Mouse (Mus musculus): ENCODE measurements around the gene Serpina3k. TPM values are rescaled to one million over a fixed set of nuclear protein-coding genes. Genes with fewer than 3 reads are reported as not detected.
"Not testable (repeated sequence)": the region's sequence is repeated elsewhere in the genome, so short reads cannot be mapped to it uniquely, and the experiment has no call there.

Gene Serpina3k
- polyA plus RNA-seq, 1 experiment from 2014 or later: not detected

DNA sequence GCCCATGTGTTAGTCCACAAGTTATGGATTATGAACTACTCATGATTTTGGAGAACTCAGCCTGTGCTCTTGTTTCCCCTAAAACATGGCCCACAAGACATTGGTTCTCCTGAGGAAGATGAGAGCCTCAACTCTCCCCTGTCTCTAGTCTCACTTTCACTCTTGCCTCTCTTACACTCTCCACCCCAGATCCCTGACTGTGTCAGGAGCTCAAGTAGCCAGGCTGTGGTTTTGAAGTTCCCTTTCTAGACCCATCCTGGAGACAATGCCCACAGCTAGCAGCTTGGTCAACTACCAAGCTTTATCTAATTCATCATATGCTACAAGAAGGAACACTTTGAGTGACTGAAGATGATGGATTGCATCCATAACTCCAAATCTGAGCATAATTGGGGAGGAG, 4.2 kb downstream of the Serpina3k start:
- H3K27me3 ChIP-seq (replicated peaks; ENCODE audit: control insufficient read depth, insufficient read depth, low read length); H3K9me3 ChIP-seq (ENCODE audit: control insufficient read depth, low read length); ATAC-seq: not testable (repeated sequence)

DNA sequence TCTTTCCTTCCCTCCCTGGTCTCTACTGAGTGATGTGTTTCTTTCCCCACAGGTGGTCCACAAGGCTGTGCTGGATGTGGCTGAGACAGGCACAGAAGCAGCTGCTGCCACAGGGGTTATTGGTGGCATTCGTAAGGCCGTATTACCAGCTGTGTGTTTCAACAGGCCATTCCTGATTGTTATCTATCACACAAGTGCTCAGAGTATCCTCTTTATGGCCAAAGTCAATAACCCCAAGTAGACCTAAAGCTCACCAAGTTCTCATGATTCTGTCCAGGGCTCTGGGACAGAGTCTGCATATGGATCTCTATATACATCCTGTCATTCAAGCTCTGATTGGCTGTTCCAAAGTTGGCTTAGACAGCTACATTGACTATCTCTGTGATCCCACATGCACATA, 6.9 kb downstream of the Serpina3k start:
- H3K4me3 ChIP-seq (ENCODE audit: low read length): no peak overlapping the region
- no peak for ATAC-seq
- 70% methylated on average over 2 of the region's 2 CpGs for WGBS
- no peak overlapping the region for H3K27ac ChIP-seq (ENCODE audit: low read length)
- H3K27me3 ChIP-seq (replicated peaks; ENCODE audit: control insufficient read depth, insufficient read depth, low read length): no peaks in the 10 kb centered on the region
- H3K9ac ChIP-seq (ENCODE audit: low read depth, low read length): no peak overlapping the region
- H3K4me1 ChIP-seq (ENCODE audit: control insufficient read depth, insufficient read depth, low read length): no peaks in the 10 kb centered on the region
- no peaks in the 10 kb centered on the region for H3K36me3 ChIP-seq (ENCODE audit: control insufficient read depth, insufficient read depth, low read length)
- H3K9me3 ChIP-seq (ENCODE audit: control insufficient read depth, low read length): no peaks in the 10 kb centered on the region
- no peak overlapping the region for H3K4me2 ChIP-seq (ENCODE audit: low read depth, low read length)

More for the DNA sequence above, 4.2 kb downstream of the Serpina3k start:
- H3K4me2 ChIP-seq (ENCODE audit: low read depth, low read length); H3K9ac ChIP-seq (ENCODE audit: low read depth, low read length); H3K36me3 ChIP-seq (ENCODE audit: control insufficient read depth, insufficient read depth, low read length); H3K4me3 ChIP-seq (ENCODE audit: low read length); H3K4me1 ChIP-seq (ENCODE audit: control insufficient read depth, insufficient read depth, low read length); H3K27ac ChIP-seq (ENCODE audit: low read length): not testable (repeated sequence)

DNA sequence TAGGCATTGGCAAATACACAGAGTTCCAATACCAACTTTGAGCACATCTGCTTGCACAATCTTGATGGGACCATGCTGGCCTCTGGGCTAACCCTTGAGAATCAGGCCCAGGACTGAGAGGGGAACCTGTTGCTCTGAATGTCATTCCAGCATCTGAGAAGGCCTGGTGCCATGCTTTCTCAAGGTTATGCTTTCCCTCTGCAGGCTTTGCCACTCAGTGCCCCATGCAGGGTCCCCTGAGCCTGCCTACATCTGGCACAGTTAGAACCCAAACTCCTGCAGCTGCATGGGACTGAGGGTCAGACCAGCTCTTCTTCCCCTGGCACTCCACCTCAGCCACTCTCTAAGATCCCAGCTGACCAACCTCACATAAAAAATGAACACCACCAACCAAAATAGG, 7.4 kb downstream of the Serpina3k start:
- no peak overlapping the region for H3K9ac ChIP-seq (ENCODE audit: low read depth, low read length)
- no peak overlapping the region for H3K4me2 ChIP-seq (ENCODE audit: low read depth, low read length)
- no peaks in the 10 kb centered on the region for H3K4me1 ChIP-seq (ENCODE audit: control insufficient read depth, insufficient read depth, low read length)
- no peaks in the 10 kb centered on the region for H3K27me3 ChIP-seq (replicated peaks; ENCODE audit: control insufficient read depth, insufficient read depth, low read length)
- no peaks in the 10 kb centered on the region for H3K36me3 ChIP-seq (ENCODE audit: control insufficient read depth, insufficient read depth, low read length)
- no peak for ATAC-seq
- H3K27ac ChIP-seq (ENCODE audit: low read length): no peak overlapping the region
- no peak overlapping the region for H3K4me3 ChIP-seq (ENCODE audit: low read length)
- H3K9me3 ChIP-seq (ENCODE audit: control insufficient read depth, low read length): no peaks in the 10 kb centered on the region

DNA sequence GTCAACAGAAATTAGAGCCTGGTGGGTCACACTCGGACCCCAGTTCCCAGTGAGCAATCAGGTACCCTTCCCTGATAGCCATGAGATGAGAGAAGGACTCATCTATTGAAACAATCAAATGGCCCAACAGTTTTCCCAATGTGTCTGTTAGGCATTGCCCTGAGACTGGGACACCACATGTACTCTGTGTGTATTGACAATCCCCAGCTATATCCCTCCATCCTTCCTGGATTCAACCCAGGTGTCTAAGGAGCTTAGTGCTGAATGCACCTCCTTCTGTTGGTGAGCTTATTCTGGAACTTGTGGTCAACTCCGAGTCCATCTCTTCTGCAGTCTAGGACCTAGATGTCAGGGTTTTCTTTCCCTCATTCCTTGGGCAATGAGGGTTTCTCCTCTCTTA, 8.8 kb downstream of the Serpina3k start:
- Histone ChIP-seq H3K27me3 (replicated peaks; ENCODE audit: control insufficient read depth, insufficient read depth, low read length) (no peaks in the 10 kb centered on the region), H3K4me2 (ENCODE audit: low read depth, low read length) (no peak overlapping the region), H3K27ac (ENCODE audit: low read length) (no peak overlapping the region), H3K36me3 (ENCODE audit: control insufficient read depth, insufficient read depth, low read length) (no peaks in the 10 kb centered on the region), H3K4me1 (ENCODE audit: control insufficient read depth, insufficient read depth, low read length) (no peaks in the 10 kb centered on the region), H3K9ac (ENCODE audit: low read depth, low read length) (no peak overlapping the region), H3K4me3 (ENCODE audit: low read length) (no peak overlapping the region), H3K9me3 (ENCODE audit: control insufficient read depth, low read length) (no peaks in the 10 kb centered on the region)
- WGBS: 88% methylated on average over 2 of the region's 2 CpGs
- no peak for ATAC-seq

DNA sequence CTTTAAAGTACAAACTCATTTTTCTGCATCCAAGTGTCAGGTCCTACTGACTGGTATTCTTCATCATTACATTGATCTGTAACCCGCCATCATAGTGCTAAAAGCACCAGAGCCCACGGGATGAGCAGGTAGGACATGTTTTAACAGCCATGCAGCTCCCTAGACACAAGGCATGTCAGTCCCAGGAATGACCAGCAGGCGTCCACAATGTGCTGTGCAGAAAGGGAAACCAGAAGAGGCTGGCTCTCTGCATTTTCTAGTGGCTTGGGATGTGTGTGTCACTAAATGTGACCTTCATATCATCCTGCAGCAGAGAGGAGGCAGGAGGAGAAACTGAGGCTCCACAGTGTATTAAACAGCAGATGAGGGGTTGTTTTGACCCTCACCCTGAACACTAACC, 13.5 kb downstream of the Serpina3k start:
- not testable (repeated sequence) for H3K27me3 ChIP-seq (replicated peaks; ENCODE audit: control insufficient read depth, insufficient read depth, low read length); H3K9ac ChIP-seq (ENCODE audit: low read depth, low read length); H3K36me3 ChIP-seq (ENCODE audit: control insufficient read depth, insufficient read depth, low read length); H3K9me3 ChIP-seq (ENCODE audit: control insufficient read depth, low read length); H3K4me2 ChIP-seq (ENCODE audit: low read depth, low read length); H3K27ac ChIP-seq (ENCODE audit: low read length); ATAC-seq; H3K4me3 ChIP-seq (ENCODE audit: low read length); H3K4me1 ChIP-seq (ENCODE audit: control insufficient read depth, insufficient read depth, low read length)
- 33% methylated on average over 3 of the region's 3 CpGs for WGBS

DNA sequence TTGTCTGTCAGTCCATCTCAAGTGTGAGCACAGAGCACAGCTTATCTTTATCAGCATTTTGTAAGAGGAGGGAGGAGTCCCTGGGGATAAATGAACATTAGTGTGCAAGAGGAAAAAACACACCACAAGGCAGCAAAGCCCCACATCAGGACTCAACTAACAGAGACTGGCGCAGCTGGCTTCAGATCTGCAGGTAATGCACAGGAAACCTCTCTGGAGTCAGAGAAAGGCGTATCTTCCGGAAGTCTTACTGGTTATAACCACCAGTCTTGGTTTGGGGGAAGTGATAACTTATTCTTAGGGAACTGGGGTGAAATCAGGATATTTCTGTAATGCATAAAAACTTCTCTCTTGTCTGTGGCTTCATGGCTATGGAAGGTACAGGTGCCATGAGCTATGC, 17.7 kb downstream of the Serpina3k start:
- no peak overlapping the region for H3K4me2 ChIP-seq (ENCODE audit: low read depth, low read length)
- H3K27me3 ChIP-seq (replicated peaks; ENCODE audit: control insufficient read depth, insufficient read depth, low read length): no peaks in the 10 kb centered on the region
- no peak overlapping the region for H3K9ac ChIP-seq (ENCODE audit: low read depth, low read length)
- ATAC-seq: no peak
- no peaks in the 10 kb centered on the region for H3K36me3 ChIP-seq (ENCODE audit: control insufficient read depth, insufficient read depth, low read length)
- no peaks in the 10 kb centered on the region for H3K4me1 ChIP-seq (ENCODE audit: control insufficient read depth, insufficient read depth, low read length)
- 80% methylated on average over 3 of the region's 3 CpGs for WGBS
- H3K27ac ChIP-seq (ENCODE audit: low read length): no peak overlapping the region
- no peaks in the 10 kb centered on the region for H3K9me3 ChIP-seq (ENCODE audit: control insufficient read depth, low read length)
- H3K4me3 ChIP-seq (ENCODE audit: low read length): no peak overlapping the region

DNA sequence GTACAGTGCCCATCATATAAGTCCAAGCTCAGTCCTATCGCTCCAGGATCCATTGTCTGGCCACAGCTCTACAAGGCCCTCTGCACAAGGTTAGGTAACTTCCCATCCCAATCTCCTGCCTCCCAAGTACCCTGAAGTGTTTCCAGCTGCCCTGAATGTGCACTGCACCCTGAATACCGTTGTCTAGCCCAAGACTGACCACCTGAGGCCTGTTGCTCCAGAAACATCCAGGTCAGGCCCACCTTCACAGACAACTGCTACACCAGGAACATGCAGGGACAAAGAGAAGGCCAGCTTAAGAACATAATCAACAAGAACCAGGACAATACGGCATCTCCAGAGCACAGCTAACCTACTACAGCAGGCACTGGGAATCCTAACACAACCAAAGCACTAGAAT, 31.7 kb downstream of the Serpina3k start:
- no peaks in the 10 kb centered on the region for H3K36me3 ChIP-seq (ENCODE audit: control insufficient read depth, insufficient read depth, low read length)
- no peak for ATAC-seq
- no peak overlapping the region for H3K4me3 ChIP-seq (ENCODE audit: low read length)
- no peaks in the 10 kb centered on the region for H3K4me1 ChIP-seq (ENCODE audit: control insufficient read depth, insufficient read depth, low read length)
- no peak overlapping the region for H3K4me2 ChIP-seq (ENCODE audit: low read depth, low read length)
- no peak overlapping the region for H3K9ac ChIP-seq (ENCODE audit: low read depth, low read length)
- no peaks in the 10 kb centered on the region for H3K27me3 ChIP-seq (replicated peaks; ENCODE audit: control insufficient read depth, insufficient read depth, low read length)
- H3K9me3 ChIP-seq (ENCODE audit: control insufficient read depth, low read length): no peaks in the 10 kb centered on the region
- WGBS: 86% methylated on average over 3 of the region's 3 CpGs
- no peak overlapping the region for H3K27ac ChIP-seq (ENCODE audit: low read length)

DNA sequence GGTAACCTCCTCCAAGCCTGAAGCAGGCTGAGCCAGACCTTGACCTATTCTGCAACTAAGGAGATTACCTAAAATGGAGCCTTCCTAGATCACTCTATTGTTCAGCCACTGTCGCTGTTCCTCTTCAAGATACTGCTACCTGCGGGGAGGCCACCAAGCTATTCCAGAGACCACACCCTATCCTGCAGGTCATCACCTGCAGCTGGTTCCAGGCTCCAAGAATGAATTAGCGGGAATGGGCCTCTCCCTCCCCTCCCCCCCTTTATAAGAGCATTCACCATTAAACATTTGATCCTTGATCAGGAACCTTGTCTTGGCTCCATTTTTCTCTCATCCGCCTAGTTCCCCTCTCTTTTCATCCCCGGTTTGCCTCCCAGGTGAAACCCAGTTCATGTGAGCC, 38.9 kb downstream of the Serpina3k start:
- 74% methylated on average over 5 of the region's 5 CpGs for WGBS
- not testable (repeated sequence) for H3K4me3 ChIP-seq (ENCODE audit: low read length); H3K4me2 ChIP-seq (ENCODE audit: low read depth, low read length); H3K9me3 ChIP-seq (ENCODE audit: control insufficient read depth, low read length); H3K9ac ChIP-seq (ENCODE audit: low read depth, low read length); H3K27ac ChIP-seq (ENCODE audit: low read length); ATAC-seq; H3K36me3 ChIP-seq (ENCODE audit: control insufficient read depth, insufficient read depth, low read length); H3K4me1 ChIP-seq (ENCODE audit: control insufficient read depth, insufficient read depth, low read length); H3K27me3 ChIP-seq (replicated peaks; ENCODE audit: control insufficient read depth, insufficient read depth, low read length)

DNA sequence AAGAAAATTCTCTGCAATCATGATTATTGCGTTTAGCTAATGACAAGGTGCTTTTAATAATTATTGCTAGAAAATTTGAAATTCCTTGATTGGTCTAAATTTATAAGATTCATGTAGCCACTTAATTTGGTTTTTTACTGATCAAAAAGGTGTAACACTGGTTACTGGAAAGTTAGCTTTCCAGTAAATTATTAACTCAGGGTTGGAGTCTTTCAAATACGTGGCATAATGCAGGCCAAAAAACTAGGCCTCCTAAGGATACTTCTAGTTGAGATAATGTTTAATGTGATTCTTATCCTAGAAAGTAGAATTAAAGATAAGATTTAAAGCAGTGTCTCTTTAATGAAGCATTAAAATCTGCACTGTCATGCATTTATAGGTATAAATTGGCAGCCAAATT, 40.1 kb downstream of the Serpina3k start:
- H3K4me1 ChIP-seq (ENCODE audit: control insufficient read depth, insufficient read depth, low read length); H3K9me3 ChIP-seq (ENCODE audit: control insufficient read depth, low read length); H3K9ac ChIP-seq (ENCODE audit: low read depth, low read length); H3K4me3 ChIP-seq (ENCODE audit: low read length); H3K4me2 ChIP-seq (ENCODE audit: low read depth, low read length); H3K27ac ChIP-seq (ENCODE audit: low read length); ATAC-seq; H3K27me3 ChIP-seq (replicated peaks; ENCODE audit: control insufficient read depth, insufficient read depth, low read length); H3K36me3 ChIP-seq (ENCODE audit: control insufficient read depth, insufficient read depth, low read length): not testable (repeated sequence)
- 67% methylated on average over 2 of the region's 2 CpGs for WGBS

DNA sequence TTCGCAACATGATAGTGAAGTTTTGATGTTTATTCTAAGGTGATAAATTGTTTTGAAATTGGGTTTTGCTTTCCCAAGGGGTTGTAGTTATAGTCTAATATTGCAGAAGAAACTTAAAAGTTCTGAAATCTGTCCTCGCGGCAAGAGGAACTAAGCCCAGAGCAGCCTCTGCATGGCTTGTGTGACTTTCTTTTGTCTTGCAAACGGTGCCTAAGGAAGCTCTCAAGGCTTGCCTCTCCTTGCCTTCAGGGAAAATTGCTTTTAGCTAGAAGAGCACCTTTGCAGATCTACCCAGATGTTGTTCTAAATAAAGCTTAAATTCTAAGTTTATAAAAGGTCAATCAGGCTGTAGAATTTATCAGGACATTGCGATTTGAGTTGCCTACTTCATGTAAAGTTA, 40.5 kb downstream of the Serpina3k start:
- ATAC-seq; H3K9ac ChIP-seq (ENCODE audit: low read depth, low read length): not testable (repeated sequence)
- 55% methylated on average over 5 of the region's 5 CpGs for WGBS

More for the DNA sequence above, 40.5 kb downstream of the Serpina3k start:
- not testable (repeated sequence) for H3K36me3 ChIP-seq (ENCODE audit: control insufficient read depth, insufficient read depth, low read length); H3K4me3 ChIP-seq (ENCODE audit: low read length); H3K4me2 ChIP-seq (ENCODE audit: low read depth, low read length); H3K4me1 ChIP-seq (ENCODE audit: control insufficient read depth, insufficient read depth, low read length); H3K27me3 ChIP-seq (replicated peaks; ENCODE audit: control insufficient read depth, insufficient read depth, low read length); H3K9me3 ChIP-seq (ENCODE audit: control insufficient read depth, low read length); H3K27ac ChIP-seq (ENCODE audit: low read length)
